Mouse (Mus musculus) hindbrain, postnatal 0 days (tissue): ENCODE data around the gene Glo1. TPM values are rescaled to one million over a fixed set of nuclear protein-coding genes. Genes with fewer than 3 reads are reported as not detected.
A peak's percentile ranks its signal among the peaks of the same experiment; 100 is the strongest.
"Not testable (repeated sequence)": the region's sequence is repeated elsewhere in the genome, so short reads cannot be mapped to it uniquely, and the experiment has no call there.

Source experiments
- ATAC-seq: fragments of 200-750 bp; cut with Nextera tagmentation; 2 replicates; pipeline ENCODE4 v1.8.0; 2017; ENCODE audit warnings: mild to moderate bottlenecking, moderate TSS enrichment, moderate library complexity
- DNase-seq: peaks from one replicate; pipeline ENCODE4 v3.0.0-alpha.2; 2015; ENCODE audit warnings: low spot score
- H3K27ac ChIP-seq: fragments of 300-500 bp; sonication (generic); 2 replicates; pipeline ENCODE4 v1.5.1; 2014; ENCODE audit warnings: mild to moderate bottlenecking
- H3K27me3 ChIP-seq: fragments of 300-500 bp; sonication (generic); 2 replicates; pipeline ENCODE4 v1.6.1; 2014; ENCODE audit warnings: low read length, mixed read lengths; ENCODE audit not compliant: insufficient read depth
- H3K36me3 ChIP-seq: fragments of 300-500 bp; sonication (generic); 2 replicates; pipeline ENCODE4 v1.6.1; 2014; ENCODE audit warnings: low read length, mixed read lengths; ENCODE audit not compliant: insufficient read depth
- H3K4me1 ChIP-seq: fragments of 300-500 bp; sonication (generic); 2 replicates; pipeline ENCODE4 v1.6.1; 2014; ENCODE audit warnings: antibody characterized with exemption, low read length, mixed read lengths; ENCODE audit not compliant: insufficient read depth
- H3K4me2 ChIP-seq: fragments of 300-500 bp; sonication (generic); 2 replicates; pipeline ENCODE4 v1.6.1; 2014; ENCODE audit warnings: low read depth, mild to moderate bottlenecking, low read length, moderate library complexity, mixed read lengths
- H3K4me3 ChIP-seq: fragments of 300-500 bp; sonication (generic); 2 replicates; pipeline ENCODE4 v1.5.1; 2014; ENCODE audit warnings: low read length
- H3K9ac ChIP-seq: fragments of 300-500 bp; sonication (generic); replicated peaks from 2 replicates; pipeline ENCODE4 v1.6.1; 2014; ENCODE audit warnings: mild to moderate bottlenecking, low read length, moderate library complexity, mixed read lengths
- H3K9me3 ChIP-seq: fragments of 300-500 bp; sonication (generic); 2 replicates; pipeline ENCODE4 v1.6.1; 2016; ENCODE audit warnings: low read length, mixed read lengths
- CTCF ChIP-seq: IDR thresholded peaks from 2 replicates; pipeline ENCODE4 v1.5.1; 2016; ENCODE audit warnings: antibody characterized with exemption, control low read depth, low read depth
- WGBS: fragments of 180-500 bp; shearing (Covaris S2); extraction: QIAGEN DNeasy Blood & Tissue Kit; methylation state at CpG from one replicate; pipeline ENCODE4 v1.1.7; 2014; 5-methylcytosine and 5-hydroxymethylcytosine counted together
- polyA plus RNA-seq: library from polyadenylated mRNA; unstranded; fragments of >200 nt; fragmentation: Nextera tagmentation; extraction: Ambion mirVana; gene quantifications from 2 replicates; pipeline ENCODE4 v1.2.1, GENCODE M21; 2015
- total RNA-seq: library from RNA; depleted of rRNA; stranded (reverse); fragments of >200 nt; gene quantifications from 2 replicates; pipeline ENCODE4 v1.2.3, GENCODE M21; 2014; rRNA removed

Glo1 gene
- total RNA-seq (165 and 200 TPM in 2 replicates), polyA plus RNA-seq (212 and 223 TPM in 2 replicates)

DNA sequence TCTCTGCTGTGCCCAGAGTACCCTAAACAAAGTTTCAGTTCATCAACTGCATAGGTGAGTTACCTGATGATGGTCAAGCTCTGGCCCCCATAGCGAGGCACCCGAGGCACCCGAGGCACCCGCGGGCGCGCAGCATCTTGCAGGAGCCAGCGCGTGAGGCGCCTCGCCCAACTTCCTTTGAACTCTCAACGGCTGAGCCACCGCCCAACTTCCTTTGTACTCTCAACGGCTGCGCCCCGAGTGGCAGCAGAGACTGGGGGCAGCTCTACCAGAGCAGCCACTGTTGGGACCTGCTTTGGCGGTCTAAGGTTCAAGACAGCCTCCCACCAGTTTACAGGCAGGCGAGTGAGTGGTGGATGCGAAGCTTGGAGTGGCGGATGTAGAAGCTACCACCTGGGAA lies at the start of gene Glo1:
Gene Glo1 (minus strand): TSS at position 153 of the 400 bp plus-strand sequence.
- not testable (repeated sequence) for H3K9ac ChIP-seq, H3K27ac ChIP-seq, H3K4me2 ChIP-seq, H3K4me1 ChIP-seq, H3K36me3 ChIP-seq, H3K4me3 ChIP-seq, H3K9me3 ChIP-seq, DNase-seq, H3K27me3 ChIP-seq, ATAC-seq
- no CpG with 5 or more reads among the region's 20 CpGs for WGBS

DNA sequence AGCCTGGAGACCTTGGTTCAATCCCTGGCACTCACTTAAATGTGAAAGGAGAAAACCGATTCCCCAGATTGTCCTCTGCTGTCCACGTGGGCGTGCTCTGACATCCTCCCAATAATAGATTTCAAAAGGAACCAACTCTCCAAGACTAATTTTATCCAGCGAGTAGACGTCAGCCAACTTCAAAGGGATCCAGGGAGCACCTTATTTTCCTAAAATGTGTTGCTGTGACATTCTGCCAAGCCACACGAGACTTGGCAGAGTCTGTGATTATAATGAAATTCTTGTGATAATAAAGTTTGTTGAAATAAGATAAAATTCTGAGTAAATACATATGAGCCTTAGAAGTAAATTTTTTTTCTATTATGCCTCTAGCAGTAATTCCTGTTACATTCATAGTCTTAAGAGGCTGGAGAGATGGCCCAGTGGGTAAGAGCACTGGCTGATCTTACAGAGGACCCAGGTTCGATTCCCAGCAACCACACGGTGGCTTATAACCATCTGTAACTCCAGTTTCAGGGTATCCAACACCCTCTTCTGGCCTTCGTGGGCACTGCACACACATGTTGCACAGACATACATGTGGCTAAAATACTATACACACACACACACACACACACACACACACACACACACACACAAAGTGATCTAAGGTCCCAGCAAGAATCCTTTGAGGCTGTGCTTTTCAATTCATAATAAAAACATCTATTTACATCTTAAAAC lies 48.5 kb upstream of the Glo1 start:
- Histone ChIP-seq H3K9ac (no peak overlapping the region), H3K36me3 (no peaks in the 10 kb centered on the region), H3K4me2 (no peak overlapping the region), H3K4me1 (no peaks in the 10 kb centered on the region), H3K9me3 (no peaks in the 10 kb centered on the region), H3K27ac (no peak overlapping the region), H3K4me3 (no peak overlapping the region), H3K27me3 (no peaks in the 10 kb centered on the region)
- no peak for DNase-seq
- TF ChIP-seq CTCF, result no peak
- WGBS, result 85% methylated on average over 9 of the region's 9 CpGs
- no peak for ATAC-seq

DNA sequence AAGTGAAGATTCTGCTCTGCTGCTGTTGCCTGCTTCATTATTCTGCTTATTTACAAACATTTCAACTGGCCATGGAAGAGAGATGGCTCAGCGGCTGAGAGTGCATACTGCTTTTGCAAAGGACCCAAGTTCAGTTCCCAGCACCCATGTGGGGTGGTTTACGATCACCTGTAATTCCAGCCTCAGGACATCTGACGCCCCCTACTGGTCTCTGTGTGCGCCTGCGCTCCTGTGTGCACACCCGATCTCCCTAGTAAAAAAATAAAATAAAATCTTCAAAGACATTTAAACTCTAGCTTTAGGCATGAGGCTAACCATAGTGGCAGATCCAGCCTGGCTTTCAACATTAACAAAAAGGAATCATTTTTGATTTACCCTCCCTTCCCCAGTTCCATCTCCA lies 46.4 kb upstream of the Glo1 start:
- no peaks in the 10 kb centered on the region for H3K36me3 ChIP-seq
- no peaks in the 10 kb centered on the region for H3K4me1 ChIP-seq
- H3K27me3 ChIP-seq, result no peaks in the 10 kb centered on the region
- H3K27ac ChIP-seq, result no peak overlapping the region
- no peak for DNase-seq
- no peak overlapping the region for H3K4me2 ChIP-seq
- 90% methylated on average over 6 of the region's 6 CpGs for WGBS
- no peak overlapping the region for H3K9ac ChIP-seq
- TF ChIP-seq CTCF, result 0 out of 2 replicates have a peak, but pooled peaks have one; percentile 9
- no peak for ATAC-seq
- H3K9me3 ChIP-seq, result no peaks in the 10 kb centered on the region
- no peak overlapping the region for H3K4me3 ChIP-seq

DNA sequence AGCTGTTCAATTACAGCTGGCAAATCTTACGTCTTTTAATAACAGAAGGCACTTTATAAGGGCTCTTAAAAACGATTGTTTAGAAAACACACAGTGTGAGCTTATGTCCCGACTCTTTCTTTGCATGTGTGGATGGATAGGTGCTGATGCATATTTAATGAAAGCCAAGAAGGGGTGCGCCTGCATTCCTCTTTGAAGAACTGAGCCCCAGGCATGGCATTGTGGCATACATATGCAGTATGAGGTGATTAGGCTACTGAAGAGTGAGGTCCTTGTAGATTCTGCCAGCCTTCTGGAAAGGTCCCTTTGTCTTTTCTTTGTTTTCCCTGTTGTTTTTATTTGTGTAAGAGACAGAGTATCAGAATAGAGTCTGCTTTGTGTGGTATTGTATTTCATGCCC lies 45.9 kb upstream of the Glo1 start:
- no peaks in the 10 kb centered on the region for H3K9me3 ChIP-seq
- H3K4me2 ChIP-seq, result no peak overlapping the region
- ATAC-seq (no peak), DNase-seq (no peak)
- H3K4me3 ChIP-seq, result no peak overlapping the region
- H3K4me1 ChIP-seq, result no peaks in the 10 kb centered on the region
- WGBS, result 53% methylated on average over 4 of the region's 4 CpGs
- no peaks in the 10 kb centered on the region for H3K36me3 ChIP-seq
- no peak overlapping the region for H3K27ac ChIP-seq
- no peak for TF ChIP-seq CTCF
- H3K9ac ChIP-seq, result no peak overlapping the region
- H3K27me3 ChIP-seq, result no peaks in the 10 kb centered on the region

DNA sequence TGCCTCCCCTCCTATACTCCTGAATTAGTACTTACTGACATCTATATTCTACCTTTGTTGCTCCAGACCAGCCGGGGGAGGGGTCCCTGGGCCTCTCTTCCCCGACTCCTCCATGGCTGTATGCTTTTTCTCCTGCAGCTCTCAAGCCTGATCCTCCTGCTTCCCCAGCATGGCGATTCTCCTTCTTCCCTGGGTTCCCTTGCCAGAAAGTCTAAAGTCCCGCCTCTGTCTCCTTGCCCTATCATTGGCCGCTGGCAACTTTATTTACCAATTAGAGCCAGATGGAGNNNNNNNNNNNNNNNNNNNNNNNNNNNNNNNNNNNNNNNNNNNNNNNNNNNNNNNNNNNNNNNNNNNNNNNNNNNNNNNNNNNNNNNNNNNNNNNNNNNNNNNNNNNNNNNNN lies 38.2 kb upstream of the Glo1 start:
- no peak overlapping the region for H3K27ac ChIP-seq
- no peaks in the 10 kb centered on the region for H3K27me3 ChIP-seq
- H3K4me1 ChIP-seq, result no peaks in the 10 kb centered on the region
- 75% methylated on average over 5 of the region's 5 CpGs for WGBS
- H3K4me2 ChIP-seq, result no peak overlapping the region
- TF ChIP-seq CTCF, result no peak
- no peak for DNase-seq
- no peak overlapping the region for H3K4me3 ChIP-seq
- H3K9ac ChIP-seq, result no peak overlapping the region
- H3K9me3 ChIP-seq, result no peaks in the 10 kb centered on the region
- no peak for ATAC-seq
- H3K36me3 ChIP-seq, result no peaks in the 10 kb centered on the region

DNA sequence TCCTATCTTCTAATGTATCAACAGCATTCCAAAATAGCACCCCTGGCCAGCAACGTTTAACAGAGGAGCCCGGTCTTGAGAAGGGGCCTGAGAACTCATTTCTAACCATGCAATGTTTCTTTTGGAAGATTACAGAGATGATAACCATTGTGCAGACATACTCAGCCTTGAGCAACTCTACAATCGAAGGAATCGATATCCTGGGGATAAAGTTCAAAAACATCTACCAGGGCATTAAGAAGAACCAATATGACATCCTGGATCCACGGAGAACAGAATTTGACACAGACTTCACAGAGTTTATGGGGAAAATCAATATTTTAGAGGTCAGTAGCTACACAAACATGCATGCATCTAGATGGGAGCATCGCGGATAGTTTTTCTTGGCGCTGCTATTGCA lies 36.5 kb upstream of the Glo1 start:
- ATAC-seq (no peak), DNase-seq (no peak)
- Histone ChIP-seq H3K27ac (no peak overlapping the region), H3K4me1 (no peaks in the 10 kb centered on the region), H3K4me2 (no peak overlapping the region), H3K27me3 (no peaks in the 10 kb centered on the region), H3K9me3 (no peaks in the 10 kb centered on the region), H3K9ac (no peak overlapping the region), H3K36me3 (no peaks in the 10 kb centered on the region), H3K4me3 (no peak overlapping the region)
- WGBS, result 95% methylated on average over 8 of the region's 8 CpGs
- no peak for TF ChIP-seq CTCF

DNA sequence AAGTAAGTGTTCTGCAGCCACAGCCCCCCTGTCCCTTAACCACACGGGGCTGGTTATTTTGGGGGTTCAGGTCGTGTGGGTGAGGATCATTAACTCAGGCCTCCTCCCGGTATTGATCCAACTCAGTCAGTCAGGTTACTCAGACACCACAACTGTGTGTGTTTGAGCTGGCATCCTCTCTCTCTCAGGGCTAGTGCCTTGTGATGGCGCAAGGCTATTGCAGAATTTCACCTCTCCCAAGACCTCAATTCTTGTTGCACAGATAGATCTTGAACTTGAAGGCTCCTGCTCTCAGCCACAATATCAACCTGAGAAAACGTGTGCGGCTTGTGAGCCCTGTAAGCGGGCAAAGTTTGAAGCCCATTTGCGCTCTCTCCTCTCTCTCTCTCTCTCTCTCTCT lies 35.5 kb upstream of the Glo1 start:
- ATAC-seq, result no peak
- H3K4me3 ChIP-seq, result no peak overlapping the region
- H3K27ac ChIP-seq, result no peak overlapping the region
- H3K27me3 ChIP-seq, result no peaks in the 10 kb centered on the region
- no peaks in the 10 kb centered on the region for H3K4me1 ChIP-seq
- no peak overlapping the region for H3K9ac ChIP-seq
- 78% methylated on average over 8 of the region's 8 CpGs for WGBS
- no peaks in the 10 kb centered on the region for H3K36me3 ChIP-seq
- no peak overlapping the region for H3K4me2 ChIP-seq
- no peaks in the 10 kb centered on the region for H3K9me3 ChIP-seq
- no peak for DNase-seq
- no peak for TF ChIP-seq CTCF
